Comparison of ENCODE assay signal across 16 mouse cellular contexts in genomic region chr9:106460401-106461025, GRCm38 (mm10). TPM values are rescaled to one million over a fixed set of nuclear protein-coding genes. Genes with fewer than 3 reads are reported as not detected.
DNase-seq lines count a peak whose midpoint lies in the region; ATAC-seq and TF ChIP-seq lines count a peak whose summit lies in the region.
"Had no signal": no experiment of that assay in that cellular context is flagged by ENCODE, and none has a peak within 500 bp of the region (broad histone marks: within the 10 kb centered on the region; RNA-seq: fewer than 3 reads in every experiment).

No protein-coding gene starts in this region.

- DNase-seq in hindbrain, embryonic 10.5 days (ENCODE audit: low spot score) = no peak
- no peak for DNase-seq in hindbrain, embryonic 11.5 days (ENCODE audit: low spot score)
- no peak for DNase-seq in midbrain, embryonic 10.5 days (ENCODE audit: low spot score)
- DNase-seq in midbrain, embryonic 14.5 days = no peak
- DNase-seq in cerebellum, adult 2 months = peak; percentile 86 to 89
- no peak for DNase-seq in embryonic facial prominence, embryonic 14.5 days (ENCODE audit: low spot score)
- no peak for DNase-seq in thymus, postnatal 36 days
- no peak for DNase-seq in urinary bladder, postnatal 14 days (ENCODE audit: low spot score)
- DNase-seq: adrenal gland, adult 2 months; heart, adult 2 months; liver; lung, adult 2 months; right cerebral cortex, postnatal 25 days; thymus, postnatal 14 days had no signal

- H3K4me3 ChIP-seq in hindbrain, embryonic 10.5 days = peak overlapping the region; percentile 2; the same call in 1 of the 2 replicates
- no peak overlapping the region for H3K4me3 ChIP-seq in hindbrain, embryonic 11.5 days (ENCODE audit: low read depth, low read length)
- H3K4me3 ChIP-seq in midbrain, embryonic 10.5 days = peak overlapping the region; percentile 5; the same call in 1 of the 2 replicates
- H3K4me3 ChIP-seq in midbrain, embryonic 14.5 days (replicated peaks; ENCODE audit: low read depth, low read length) = no peak overlapping the region
- H3K4me3 ChIP-seq in cerebellum, adult 2 months (replicated peaks; ENCODE audit: insufficient read depth, low read depth, low read length) = peak overlapping the region; percentile 95
- H3K4me3 ChIP-seq in embryonic facial prominence, embryonic 14.5 days (ENCODE audit: low read depth, low read length) = no peak overlapping the region
- H3K4me3 ChIP-seq: forebrain, embryonic 13.5 days; heart, adult 2 months had no signal

- peaks cover 97% of the 10 kb centered on the region for H3K4me1 ChIP-seq in hindbrain, embryonic 10.5 days (replicated peaks)
- H3K4me1 ChIP-seq in hindbrain, embryonic 11.5 days (replicated peaks; ENCODE audit: control insufficient read depth, insufficient read depth, low read length) = peaks cover 35% of the 10 kb centered on the region
- H3K4me1 ChIP-seq in midbrain, embryonic 10.5 days = peaks cover 90% of the 10 kb centered on the region
- H3K4me1 ChIP-seq in midbrain, embryonic 14.5 days (ENCODE audit: control insufficient read depth, insufficient read depth, low read length) = peaks cover 49% of the 10 kb centered on the region
- peaks cover 33% of the 10 kb centered on the region for H3K4me1 ChIP-seq in cerebellum, adult 2 months (ENCODE audit: control insufficient read depth, insufficient read depth, low read length)
- peaks cover 33% of the 10 kb centered on the region for H3K4me1 ChIP-seq in embryonic facial prominence, embryonic 14.5 days (ENCODE audit: control insufficient read depth, insufficient read depth, low read length)

- TF ChIP-seq POLR2A in cerebellum, adult 2 months (IDR thresholded peaks at IDR 0.05; ENCODE audit: borderline replicate concordance, insufficient read depth, low read length) = peak; percentile 82

- ATAC-seq in hindbrain, embryonic 11.5 days (ENCODE audit: low FRiP score) = no peak
- no peak for ATAC-seq in midbrain, embryonic 14.5 days (ENCODE audit: low FRiP score, low TSS enrichment)
- no peak for ATAC-seq in embryonic facial prominence, embryonic 14.5 days (ENCODE audit: low read depth)
- ATAC-seq: forebrain, embryonic 13.5 days; inflammation-experienced regulatory T-cells, adult 6 months had no signal

- no peak overlapping the region for H3K9ac ChIP-seq in hindbrain, embryonic 11.5 days (ENCODE audit: low read depth, low read length)
- H3K9ac ChIP-seq in midbrain, embryonic 14.5 days (replicated peaks; ENCODE audit: low read length) = no peak overlapping the region
- H3K9ac ChIP-seq in embryonic facial prominence, embryonic 14.5 days (ENCODE audit: low read depth, low read length) = 0 out of 2 replicates have a peak overlapping the region, but pooled peaks have one; percentile 10

- H3K4me2 ChIP-seq in hindbrain, embryonic 11.5 days (replicated peaks; ENCODE audit: low read depth, low read length) = no peak overlapping the region
- no peak overlapping the region for H3K4me2 ChIP-seq in midbrain, embryonic 14.5 days (ENCODE audit: low read length)
- H3K4me2 ChIP-seq in embryonic facial prominence, embryonic 14.5 days (ENCODE audit: low read depth, low read length) = no peak overlapping the region
- H3K4me2 ChIP-seq: forebrain, embryonic 13.5 days had no signal

- H3K9me3 ChIP-seq in hindbrain, embryonic 10.5 days = no peaks in the 10 kb centered on the region
- H3K9me3 ChIP-seq in hindbrain, embryonic 11.5 days (ENCODE audit: control insufficient read depth, low read length) = no peaks in the 10 kb centered on the region
- H3K9me3 ChIP-seq in midbrain, embryonic 10.5 days (replicated peaks) = no peaks in the 10 kb centered on the region
- H3K9me3 ChIP-seq in midbrain, embryonic 14.5 days (ENCODE audit: control insufficient read depth, low read length) = no peaks in the 10 kb centered on the region
- no peaks in the 10 kb centered on the region for H3K9me3 ChIP-seq in embryonic facial prominence, embryonic 14.5 days (ENCODE audit: control insufficient read depth, low read length)
- H3K9me3 ChIP-seq: forebrain, embryonic 13.5 days had no signal

- H3K27me3 ChIP-seq in hindbrain, embryonic 10.5 days (ENCODE audit: insufficient read depth, poor library complexity, severe bottlenecking) = peaks cover 28% of the 10 kb centered on the region
- H3K27me3 ChIP-seq in hindbrain, embryonic 11.5 days (ENCODE audit: control insufficient read depth, insufficient read depth, low read length) = no peaks in the 10 kb centered on the region
- peaks cover 34% of the 10 kb centered on the region for H3K27me3 ChIP-seq in midbrain, embryonic 10.5 days (ENCODE audit: low read depth, poor library complexity, severe bottlenecking)
- H3K27me3 ChIP-seq in midbrain, embryonic 14.5 days (ENCODE audit: control insufficient read depth, insufficient read depth, low read length) = no peaks in the 10 kb centered on the region
- no peaks in the 10 kb centered on the region for H3K27me3 ChIP-seq in cerebellum, adult 2 months (ENCODE audit: control insufficient read depth, insufficient read depth, low read length)
- H3K27me3 ChIP-seq in embryonic facial prominence, embryonic 14.5 days (replicated peaks; ENCODE audit: control insufficient read depth, insufficient read depth, low read length) = no peaks in the 10 kb centered on the region
- H3K27me3 ChIP-seq: forebrain, embryonic 13.5 days had no signal

- no peak for TF ChIP-seq CTCF in cerebellum, adult 2 months (IDR thresholded peaks at IDR 0.05; ENCODE audit: borderline replicate concordance, insufficient read depth, low read depth, low read length)

- WGBS in hindbrain, embryonic 10.5 days = 82% methylated on average over 18 of the region's 18 CpGs
- WGBS in hindbrain, embryonic 11.5 days = 76% methylated on average over 18 of the region's 18 CpGs
- WGBS in midbrain, embryonic 10.5 days = 88% methylated on average over 18 of the region's 18 CpGs
- 77% methylated on average over 18 of the region's 18 CpGs for WGBS in midbrain, embryonic 14.5 days
- WGBS in cerebellum, adult 2 months = 13% methylated on average over 18 of the region's 18 CpGs
- WGBS in embryonic facial prominence, embryonic 14.5 days = 70% methylated on average over 18 of the region's 18 CpGs

- H3K36me3 ChIP-seq in hindbrain, embryonic 10.5 days = peaks cover 95% of the 10 kb centered on the region
- H3K36me3 ChIP-seq in hindbrain, embryonic 11.5 days (ENCODE audit: control insufficient read depth, insufficient read depth, low read length) = peaks cover 25% of the 10 kb centered on the region
- peaks cover 96% of the 10 kb centered on the region for H3K36me3 ChIP-seq in midbrain, embryonic 10.5 days
- H3K36me3 ChIP-seq in midbrain, embryonic 14.5 days (ENCODE audit: control insufficient read depth, insufficient read depth, low read length) = peaks cover 53% of the 10 kb centered on the region
- peaks cover 44% of the 10 kb centered on the region for H3K36me3 ChIP-seq in embryonic facial prominence, embryonic 14.5 days (ENCODE audit: control insufficient read depth, insufficient read depth, low read length)

- peak overlapping the region; percentile 66; the same call in 1 of the 2 replicates for H3K27ac ChIP-seq in hindbrain, embryonic 10.5 days
- H3K27ac ChIP-seq in hindbrain, embryonic 11.5 days (ENCODE audit: low read depth, low read length) = no peak overlapping the region
- peak overlapping the region; percentile 9; the same call in 1 of the 2 replicates for H3K27ac ChIP-seq in midbrain, embryonic 10.5 days (replicated peaks)
- H3K27ac ChIP-seq in midbrain, embryonic 14.5 days (replicated peaks; ENCODE audit: low read depth, low read length) = no peak overlapping the region
- H3K27ac ChIP-seq in cerebellum, adult 2 months (ENCODE audit: insufficient read depth, low read length) = peak overlapping the region; percentile 75
- no peak overlapping the region for H3K27ac ChIP-seq in embryonic facial prominence, embryonic 14.5 days (replicated peaks; ENCODE audit: low read depth, low read length)
- H3K27ac ChIP-seq: heart, adult 2 months had no signal

RNA-seq across cellular contexts. Expression of gene Gpr62, which starts 5.2 kb away (rescaled TPM):
- 0.10 and 0.17 TPM in 2 replicates for polyA plus RNA-seq in hindbrain, embryonic 10.5 days (2016; fragmentation: Nextera tagmentation; extraction: Ambion mirVana)
- polyA plus RNA-seq in hindbrain, embryonic 11.5 days (2014; fragmentation: Nextera tagmentation; extraction: Ambion mirVana) = 0.22 and 0.29 TPM in 2 replicates
- 0.11 and 0.15 TPM in 2 replicates for polyA plus RNA-seq in midbrain, embryonic 10.5 days (2016; fragmentation: Nextera tagmentation; extraction: Ambion mirVana)
- 0.93 and 1.00 TPM in 2 replicates for polyA plus RNA-seq in midbrain, embryonic 14.5 days (2014; fragmentation: Nextera tagmentation; extraction: Ambion mirVana)
- polyA plus RNA-seq in cerebellum, adult 2 months (2012; rRNA removed) = 27.9 and 30.7 TPM in 2 replicates
- 0.36 and 0.60 TPM in 2 replicates for polyA plus RNA-seq in embryonic facial prominence, embryonic 14.5 days (2014; fragmentation: Nextera tagmentation; extraction: Ambion mirVana)
- polyA plus RNA-seq: heart, adult 2 months; inflammation-experienced regulatory T-cells, adult 6 months had no signal

RNA-seq across cellular contexts. Expression of gene Pcbp4, which starts 7.4 kb away (rescaled TPM):
- polyA plus RNA-seq in hindbrain, embryonic 10.5 days (2016; fragmentation: Nextera tagmentation; extraction: Ambion mirVana) = 395 and 430 TPM in 2 replicates
- 222 and 249 TPM in 2 replicates for polyA plus RNA-seq in hindbrain, embryonic 11.5 days (2014; fragmentation: Nextera tagmentation; extraction: Ambion mirVana)
- polyA plus RNA-seq in midbrain, embryonic 10.5 days (2016; fragmentation: Nextera tagmentation; extraction: Ambion mirVana) = 385 and 386 TPM in 2 replicates
- polyA plus RNA-seq in midbrain, embryonic 14.5 days (2014; fragmentation: Nextera tagmentation; extraction: Ambion mirVana) = 219 and 247 TPM in 2 replicates
- 515 and 572 TPM in 2 replicates for polyA plus RNA-seq in cerebellum, adult 2 months (2012; rRNA removed)
- 90.2 and 101 TPM in 2 replicates for polyA plus RNA-seq in embryonic facial prominence, embryonic 14.5 days (2014; fragmentation: Nextera tagmentation; extraction: Ambion mirVana)

RNA-seq across cellular contexts. Expression of gene Abhd14a, which starts 13.0 kb away (rescaled TPM):
- 39.7 and 41.9 TPM in 2 replicates for polyA plus RNA-seq in hindbrain, embryonic 10.5 days (2016; fragmentation: Nextera tagmentation; extraction: Ambion mirVana)
- 31.2 and 34.7 TPM in 2 replicates for polyA plus RNA-seq in hindbrain, embryonic 11.5 days (2014; fragmentation: Nextera tagmentation; extraction: Ambion mirVana)
- 37.7 TPM in 2 replicates for polyA plus RNA-seq in midbrain, embryonic 10.5 days (2016; fragmentation: Nextera tagmentation; extraction: Ambion mirVana)
- polyA plus RNA-seq in midbrain, embryonic 14.5 days (2014; fragmentation: Nextera tagmentation; extraction: Ambion mirVana) = 51.2 and 68.8 TPM in 2 replicates
- 49.7 and 51.5 TPM in 2 replicates for polyA plus RNA-seq in cerebellum, adult 2 months (2012; rRNA removed)
- 60.9 and 66.1 TPM in 2 replicates for polyA plus RNA-seq in embryonic facial prominence, embryonic 14.5 days (2014; fragmentation: Nextera tagmentation; extraction: Ambion mirVana)

RNA-seq across cellular contexts. Expression of gene Abhd14b, which starts 13.3 kb away (rescaled TPM):
- 5.7 and 6.0 TPM in 2 replicates for polyA plus RNA-seq in hindbrain, embryonic 10.5 days (2016; fragmentation: Nextera tagmentation; extraction: Ambion mirVana)
- 4.2 and 6.0 TPM in 2 replicates for polyA plus RNA-seq in hindbrain, embryonic 11.5 days (2014; fragmentation: Nextera tagmentation; extraction: Ambion mirVana)
- 5.2 TPM in 2 replicates for polyA plus RNA-seq in midbrain, embryonic 10.5 days (2016; fragmentation: Nextera tagmentation; extraction: Ambion mirVana)
- polyA plus RNA-seq in midbrain, embryonic 14.5 days (2014; fragmentation: Nextera tagmentation; extraction: Ambion mirVana) = 6.0 and 6.8 TPM in 2 replicates
- 59.7 and 68.5 TPM in 2 replicates for polyA plus RNA-seq in cerebellum, adult 2 months (2012; rRNA removed)
- 21.5 and 30.3 TPM in 2 replicates for polyA plus RNA-seq in embryonic facial prominence, embryonic 14.5 days (2014; fragmentation: Nextera tagmentation; extraction: Ambion mirVana)

RNA-seq across cellular contexts. Expression of gene Rrp9, which starts 15.2 kb away (rescaled TPM):
- polyA plus RNA-seq in hindbrain, embryonic 10.5 days (2016; fragmentation: Nextera tagmentation; extraction: Ambion mirVana) = 64.1 and 76.2 TPM in 2 replicates
- 41.3 and 42.2 TPM in 2 replicates for polyA plus RNA-seq in hindbrain, embryonic 11.5 days (2014; fragmentation: Nextera tagmentation; extraction: Ambion mirVana)
- 69.9 and 74.9 TPM in 2 replicates for polyA plus RNA-seq in midbrain, embryonic 10.5 days (2016; fragmentation: Nextera tagmentation; extraction: Ambion mirVana)
- polyA plus RNA-seq in midbrain, embryonic 14.5 days (2014; fragmentation: Nextera tagmentation; extraction: Ambion mirVana) = 41.0 and 41.2 TPM in 2 replicates
- polyA plus RNA-seq in cerebellum, adult 2 months (2012; rRNA removed) = 42.5 and 43.7 TPM in 2 replicates
- 35.0 and 43.5 TPM in 2 replicates for polyA plus RNA-seq in embryonic facial prominence, embryonic 14.5 days (2014; fragmentation: Nextera tagmentation; extraction: Ambion mirVana)

Comparison
In these comparisons a context has a peak if more than half of its experiments do, and no peak if none do; other contexts are left out.
1. H3K27ac ChIP-seq: peak in hindbrain, embryonic 10.5 days (single experiment), midbrain, embryonic 10.5 days (single experiment) and cerebellum, adult 2 months (single experiment); none in hindbrain, embryonic 11.5 days (single experiment), midbrain, embryonic 14.5 days (single experiment) and embryonic facial prominence, embryonic 14.5 days (single experiment).
2. H3K4me3 ChIP-seq: peak in hindbrain, embryonic 10.5 days (single experiment), midbrain, embryonic 10.5 days (single experiment) and cerebellum, adult 2 months (single experiment); none in hindbrain, embryonic 11.5 days (single experiment), midbrain, embryonic 14.5 days (single experiment) and embryonic facial prominence, embryonic 14.5 days (single experiment).
3. DNase-seq: peak in cerebellum, adult 2 months (2 of 2); none in hindbrain, embryonic 10.5 days (single experiment), hindbrain, embryonic 11.5 days (single experiment), midbrain, embryonic 10.5 days (single experiment), midbrain, embryonic 14.5 days (single experiment), embryonic facial prominence, embryonic 14.5 days (single experiment), thymus, postnatal 36 days (0 of 2) and urinary bladder, postnatal 14 days (single experiment).
4. RNA of gene Gpr62, which starts 5.2 kb away (polyA plus RNA-seq): 27.9 to 30.7 TPM in cerebellum, adult 2 months; 0.93 to 1.00 TPM in midbrain, embryonic 14.5 days, 0.36 to 0.60 TPM in embryonic facial prominence, embryonic 14.5 days, 0.22 to 0.29 TPM in hindbrain, embryonic 11.5 days, 0.10 to 0.17 TPM in hindbrain, embryonic 10.5 days and 0.11 to 0.15 TPM in midbrain, embryonic 10.5 days; every median in the first group is over 10 times any median in the second.